Mouse (Mus musculus) liver, postnatal 0 days (tissue): ENCODE data around the gene Tmem165.

Source experiments
- CTCF ChIP-seq: sonication (generic); IDR thresholded peaks from 2 replicates; pipeline ENCODE4 v1.5.1; 2016; ENCODE audit warnings: antibody characterized with exemption, low read depth
- EP300 ChIP-seq: IDR thresholded peaks from 2 replicates; pipeline ENCODE4 v1.6.1; 2016; ENCODE audit warnings: antibody characterized with exemption, low read depth, mild to moderate bottlenecking

DNA sequence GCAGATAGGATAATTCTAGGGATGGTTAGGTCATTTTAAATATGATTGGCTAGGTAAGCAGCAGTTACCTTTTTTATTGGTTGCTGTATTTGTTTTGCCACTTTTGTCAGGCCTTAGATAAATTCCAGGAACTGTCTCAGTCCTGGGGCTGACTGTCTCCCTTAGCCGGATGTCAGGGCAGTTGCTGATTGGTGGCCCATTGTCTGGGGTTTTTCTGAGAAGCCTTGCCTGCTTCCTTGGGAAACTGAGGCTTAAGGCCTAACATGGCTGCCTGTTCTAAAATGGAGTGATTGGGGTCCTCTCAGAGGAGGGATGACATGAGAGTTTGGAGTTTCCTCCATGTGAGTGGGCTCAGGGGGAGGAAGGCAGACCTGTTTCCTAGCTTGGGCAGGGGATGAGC lies 45.6 kb upstream of the Tmem165 start:
- TF ChIP-seq CTCF (no peak), EP300 (no peak)
